Mouse (Mus musculus): ENCODE results near the gene Tbc1d10c. TPM values are rescaled to one million over a fixed set of nuclear protein-coding genes. Genes with fewer than 3 reads are reported as not detected.
A peak's percentile ranks its signal among the peaks of the same experiment; 100 is the strongest.

Gene Tbc1d10c
- polyA plus RNA-seq, 1 experiment from 2014 or later, result 3.4 TPM

DNA sequence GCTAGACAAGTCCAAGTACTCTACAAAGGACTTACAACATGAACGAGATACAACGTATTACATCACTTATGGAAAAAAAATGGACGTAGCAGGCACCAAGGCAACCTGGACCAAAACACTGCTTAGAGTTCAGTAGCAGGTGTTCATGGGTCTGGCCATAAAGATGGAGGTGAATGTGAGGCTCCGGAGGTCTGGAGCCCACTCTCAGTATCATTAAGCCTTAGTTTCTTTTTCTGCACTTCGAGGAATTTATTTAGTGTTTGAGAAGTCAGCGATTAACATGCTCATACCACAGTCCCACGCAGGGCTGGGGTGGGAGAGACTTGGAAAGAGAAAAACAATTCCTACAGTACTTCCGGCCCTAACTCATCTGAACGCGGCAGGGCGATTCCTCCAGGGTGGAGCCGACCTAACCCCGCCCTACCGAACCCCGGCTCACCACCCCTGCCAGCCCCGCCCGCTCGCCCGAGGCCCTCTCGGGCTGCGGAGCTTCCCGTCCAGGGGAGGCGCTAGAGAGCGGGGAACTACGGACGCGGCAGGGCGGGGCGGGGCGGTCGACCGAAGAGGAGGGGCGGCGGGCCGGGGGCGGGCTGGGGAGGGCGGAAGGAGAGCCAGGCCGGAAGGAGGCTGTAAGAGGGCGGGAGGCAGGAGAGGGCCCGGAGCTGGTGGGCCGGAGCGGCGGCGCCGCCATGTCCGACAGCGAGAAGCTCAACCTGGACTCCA, 605 bp upstream of the Tbc1d10c start, which contains the start of gene Ppp1ca:
Gene Ppp1ca, plus strand, starts transcription at position 538 of the 723 bp plus-strand sequence.
- Histone ChIP-seq H3K27me3 (replicated peaks; ENCODE audit: control insufficient read depth, insufficient read depth, low read length) (no peaks in the 10 kb centered on the region), H3K27ac (ENCODE audit: low read depth, low read length) (peak within 1 kb of the TSS; percentile 90), H3K9me3 (ENCODE audit: control insufficient read depth, low read length) (no peaks in the 10 kb centered on the region), H3K36me3 (ENCODE audit: control insufficient read depth, insufficient read depth, low read length) (peaks cover 32% of the 10 kb centered on the region), H3K4me1 (replicated peaks; ENCODE audit: control insufficient read depth, insufficient read depth, low read length) (peaks cover 37% of the 10 kb centered on the region), H3K4me2 (peak within 1 kb of the TSS; percentile 95), H3K4me3 (ENCODE audit: low read depth, low read length) (peak within 1 kb of the TSS; percentile 95), H3K9ac (ENCODE audit: low read depth, low read length) (peak within 1 kb of the TSS; percentile 98)
- DNase-seq (ENCODE audit: low spot score) (peak; percentile 98), ATAC-seq (replicated peaks; ENCODE audit: low FRiP score) (peak; percentile 94)
- 7% methylated on average over 36 of the region's 47 CpGs for WGBS

DNA sequence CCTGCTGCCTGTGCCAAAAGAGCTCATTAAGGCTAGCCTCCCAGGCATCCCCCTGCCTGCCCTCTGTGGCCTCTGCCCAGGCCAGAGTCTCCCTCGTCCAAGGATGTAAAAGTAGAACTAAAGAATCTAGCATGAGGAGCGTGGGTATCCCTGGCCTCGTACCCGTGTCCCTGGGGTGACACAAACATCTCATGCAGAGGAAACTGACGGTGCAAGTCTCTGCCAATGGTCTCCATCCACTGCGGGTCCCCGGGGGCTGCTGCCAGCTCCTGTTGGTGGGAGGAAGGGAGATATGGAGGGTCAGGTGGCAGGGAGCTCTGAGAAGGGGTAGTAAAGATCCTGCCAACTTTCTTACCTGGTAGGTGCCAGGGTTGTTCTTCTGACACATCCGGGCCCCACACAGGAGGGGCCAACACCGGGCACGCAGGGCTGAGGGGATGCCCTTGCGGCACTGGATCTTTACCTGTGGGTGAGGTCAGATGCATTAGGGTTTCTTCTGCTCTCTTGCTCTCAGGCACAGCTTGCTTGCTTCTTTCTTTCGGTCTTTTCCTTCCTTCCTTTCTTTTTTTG, 1.9 kb downstream of the Tbc1d10c start:
- Histone ChIP-seq H3K36me3 (ENCODE audit: control insufficient read depth, insufficient read depth, low read length) (peaks cover 7% of the 10 kb centered on the region; the same call in 1 of the 2 replicates), H3K9ac (ENCODE audit: low read depth, low read length) (no peak overlapping the region), H3K27me3 (replicated peaks; ENCODE audit: control insufficient read depth, insufficient read depth, low read length) (no peaks in the 10 kb centered on the region), H3K9me3 (ENCODE audit: control insufficient read depth, low read length) (no peaks in the 10 kb centered on the region), H3K27ac (ENCODE audit: low read depth, low read length) (no peak overlapping the region), H3K4me3 (ENCODE audit: low read depth, low read length) (no peak overlapping the region), H3K4me1 (replicated peaks; ENCODE audit: control insufficient read depth, insufficient read depth, low read length) (peaks cover 33% of the 10 kb centered on the region), H3K4me2 (no peak overlapping the region)
- WGBS, result 84% methylated on average over 12 of the region's 12 CpGs
- ATAC-seq (replicated peaks; ENCODE audit: low FRiP score) (no peak), DNase-seq (ENCODE audit: low spot score) (no peak)

DNA sequence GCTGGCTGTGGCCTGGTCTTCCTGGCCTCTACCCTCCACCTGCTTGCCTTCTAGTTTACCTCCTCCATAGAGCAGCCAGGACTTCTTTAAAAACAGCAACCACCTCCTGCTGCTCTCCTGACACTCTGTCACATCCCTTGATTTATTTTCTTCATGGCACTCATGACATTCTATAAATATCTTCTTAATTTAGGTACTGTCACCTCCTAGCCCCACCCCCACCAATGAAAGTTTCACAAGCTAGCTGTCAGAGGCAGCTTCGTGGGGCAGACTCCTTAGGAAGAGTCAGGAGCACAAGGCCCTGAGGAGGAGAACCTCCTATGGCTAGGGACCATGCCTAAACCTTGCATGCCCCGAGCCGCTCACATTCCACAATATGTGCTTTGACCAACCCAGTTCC, 3.8 kb downstream of the Tbc1d10c start:
- H3K27ac ChIP-seq (ENCODE audit: low read depth, low read length), result no peak overlapping the region
- no peaks in the 10 kb centered on the region for H3K36me3 ChIP-seq (ENCODE audit: control insufficient read depth, insufficient read depth, low read length)
- ATAC-seq (replicated peaks; ENCODE audit: low FRiP score), result no peak
- no peak overlapping the region for H3K9ac ChIP-seq (ENCODE audit: low read depth, low read length)
- H3K4me3 ChIP-seq (ENCODE audit: low read depth, low read length), result no peak overlapping the region
- peaks cover 23% of the 10 kb centered on the region for H3K4me1 ChIP-seq (replicated peaks; ENCODE audit: control insufficient read depth, insufficient read depth, low read length)
- H3K27me3 ChIP-seq (replicated peaks; ENCODE audit: control insufficient read depth, insufficient read depth, low read length), result no peaks in the 10 kb centered on the region
- DNase-seq (ENCODE audit: low spot score), result no peak
- H3K9me3 ChIP-seq (ENCODE audit: control insufficient read depth, low read length), result no peaks in the 10 kb centered on the region
- WGBS, result 68% methylated on average over 3 of the region's 3 CpGs
- no peak overlapping the region for H3K4me2 ChIP-seq

DNA sequence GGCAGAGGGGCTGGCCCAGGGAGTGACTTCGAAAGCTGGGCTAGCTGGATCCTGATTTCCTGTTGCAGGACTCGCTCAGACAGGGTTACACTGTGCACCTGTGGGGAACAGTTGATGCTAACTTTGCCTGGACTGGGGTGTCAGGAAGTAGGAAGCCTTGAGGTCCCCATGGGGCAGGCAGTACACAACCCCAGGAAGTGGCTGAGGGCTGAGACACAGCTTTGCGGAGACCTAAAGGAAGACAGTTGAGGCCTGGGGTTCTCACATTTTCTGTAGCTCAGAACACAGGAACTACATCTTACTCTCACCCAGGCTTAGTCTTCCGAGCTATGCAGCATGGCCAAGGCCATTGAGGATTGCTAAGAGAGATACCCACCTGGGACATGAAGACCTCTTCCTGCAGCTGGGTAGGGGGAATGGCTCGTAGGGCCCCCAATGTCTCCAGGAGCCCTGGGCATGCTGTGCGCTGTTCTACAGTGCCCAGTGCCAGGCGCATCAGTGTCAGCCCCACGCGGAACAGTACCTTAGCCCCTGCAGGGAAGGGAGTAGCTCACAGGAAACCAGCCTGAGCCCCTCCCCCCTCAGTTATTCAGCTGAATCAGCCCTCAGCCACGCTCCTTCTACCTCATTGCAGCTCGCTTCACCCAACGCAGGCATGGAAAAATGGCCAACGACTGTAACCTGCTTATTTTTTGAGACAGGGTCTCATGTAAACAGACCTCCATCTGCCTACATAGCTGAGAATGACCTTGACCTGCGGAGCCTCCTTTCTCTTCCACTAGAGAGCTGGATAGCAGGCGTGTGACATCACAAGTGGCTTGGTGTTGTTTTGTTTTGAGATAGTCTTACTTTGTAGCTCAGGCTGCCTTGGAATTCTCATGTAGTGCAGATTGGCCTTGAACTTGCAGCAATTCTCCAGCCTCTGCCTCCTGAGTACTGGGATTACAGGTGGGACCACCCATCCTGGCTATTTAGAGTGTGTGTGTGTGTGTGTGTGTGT, 5.8 kb downstream of the Tbc1d10c start:
- Histone ChIP-seq H3K4me2 (peak overlapping the region; percentile 24), H3K9me3 (ENCODE audit: control insufficient read depth, low read length) (no peaks in the 10 kb centered on the region), H3K27ac (ENCODE audit: low read depth, low read length) (peak overlapping the region; percentile 1), H3K9ac (ENCODE audit: low read depth, low read length) (peak overlapping the region; percentile 46; the same call in 1 of the 2 replicates), H3K27me3 (replicated peaks; ENCODE audit: control insufficient read depth, insufficient read depth, low read length) (no peaks in the 10 kb centered on the region), H3K4me1 (replicated peaks; ENCODE audit: control insufficient read depth, insufficient read depth, low read length) (peaks cover 13% of the 10 kb centered on the region; the same call in 1 of the 2 replicates), H3K36me3 (ENCODE audit: control insufficient read depth, insufficient read depth, low read length) (no peaks in the 10 kb centered on the region), H3K4me3 (ENCODE audit: low read depth, low read length) (no peak overlapping the region)
- DNase-seq (ENCODE audit: low spot score), result no peak
- ATAC-seq (replicated peaks; ENCODE audit: low FRiP score), result peak; percentile 14; the same call in 1 of the 2 replicates
- WGBS, result 46% methylated on average over 15 of the region's 15 CpGs

DNA sequence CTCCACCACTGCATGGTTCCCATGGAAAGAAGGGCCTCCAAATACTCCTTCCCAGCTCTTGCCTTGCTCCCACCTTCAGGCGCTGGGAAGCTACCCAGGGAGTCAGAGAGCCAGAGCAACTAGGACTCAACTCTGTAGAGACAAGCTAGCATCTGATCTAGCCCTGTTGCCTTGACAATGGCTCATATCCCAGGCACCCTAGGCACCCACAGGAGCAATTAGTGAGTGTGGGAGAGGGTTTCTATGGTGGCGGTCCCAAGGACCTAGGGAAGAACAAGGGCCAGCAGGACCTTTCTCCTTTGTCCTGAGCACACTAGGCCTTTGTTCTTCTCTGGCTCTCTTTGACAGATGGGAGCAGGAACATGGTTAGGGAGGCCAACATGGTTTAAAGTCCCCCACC, 7.4 kb downstream of the Tbc1d10c start:
- WGBS, result 80% methylated on average over 2 of the region's 2 CpGs

DNA sequence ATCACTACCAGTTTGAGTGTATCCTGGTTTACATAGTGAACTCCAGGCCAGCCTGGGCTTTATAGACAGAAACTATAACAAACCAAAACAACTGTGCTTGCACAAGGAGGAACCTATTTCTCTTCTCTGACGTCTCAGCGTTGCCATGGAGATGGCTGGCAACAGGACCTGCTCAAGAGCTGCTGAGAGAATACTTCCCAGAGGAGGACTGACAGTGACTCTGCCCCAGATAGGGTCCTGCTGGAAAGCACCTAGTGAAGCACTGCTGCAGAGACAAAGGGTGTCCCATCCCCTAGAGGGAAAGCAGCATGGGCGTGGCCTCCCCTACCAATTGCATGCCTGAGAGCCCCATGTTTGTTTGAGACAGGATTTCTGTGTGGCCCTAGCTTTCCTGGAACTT, 9.2 kb downstream of the Tbc1d10c start:
- peaks cover 13% of the 10 kb centered on the region; the same call in 1 of the 2 replicates for H3K4me1 ChIP-seq (replicated peaks; ENCODE audit: control insufficient read depth, insufficient read depth, low read length)
- no peaks in the 10 kb centered on the region for H3K36me3 ChIP-seq (ENCODE audit: control insufficient read depth, insufficient read depth, low read length)
- H3K27ac ChIP-seq (ENCODE audit: low read depth, low read length), result no peak overlapping the region
- H3K9me3 ChIP-seq (ENCODE audit: control insufficient read depth, low read length), result no peaks in the 10 kb centered on the region
- no peak for ATAC-seq (replicated peaks; ENCODE audit: low FRiP score)
- WGBS, result 47% methylated on average over 3 of the region's 3 CpGs
- no peak overlapping the region for H3K4me2 ChIP-seq
- H3K27me3 ChIP-seq (replicated peaks; ENCODE audit: control insufficient read depth, insufficient read depth, low read length), result no peaks in the 10 kb centered on the region
- no peak overlapping the region for H3K4me3 ChIP-seq (ENCODE audit: low read depth, low read length)
- no peak for DNase-seq (ENCODE audit: low spot score)
- no peak overlapping the region for H3K9ac ChIP-seq (ENCODE audit: low read depth, low read length)

More for the DNA sequence above, 7.4 kb downstream of the Tbc1d10c start:
- Histone ChIP-seq H3K36me3 (ENCODE audit: control insufficient read depth, insufficient read depth, low read length) (no peaks in the 10 kb centered on the region), H3K27ac (ENCODE audit: low read depth, low read length) (no peak overlapping the region), H3K27me3 (replicated peaks; ENCODE audit: control insufficient read depth, insufficient read depth, low read length) (no peaks in the 10 kb centered on the region), H3K4me2 (no peak overlapping the region), H3K9ac (ENCODE audit: low read depth, low read length) (no peak overlapping the region), H3K4me1 (replicated peaks; ENCODE audit: control insufficient read depth, insufficient read depth, low read length) (peaks cover 13% of the 10 kb centered on the region; the same call in 1 of the 2 replicates), H3K4me3 (ENCODE audit: low read depth, low read length) (no peak overlapping the region), H3K9me3 (ENCODE audit: control insufficient read depth, low read length) (no peaks in the 10 kb centered on the region)
- no peak for ATAC-seq (replicated peaks; ENCODE audit: low FRiP score)
- DNase-seq (ENCODE audit: low spot score), result no peak

DNA sequence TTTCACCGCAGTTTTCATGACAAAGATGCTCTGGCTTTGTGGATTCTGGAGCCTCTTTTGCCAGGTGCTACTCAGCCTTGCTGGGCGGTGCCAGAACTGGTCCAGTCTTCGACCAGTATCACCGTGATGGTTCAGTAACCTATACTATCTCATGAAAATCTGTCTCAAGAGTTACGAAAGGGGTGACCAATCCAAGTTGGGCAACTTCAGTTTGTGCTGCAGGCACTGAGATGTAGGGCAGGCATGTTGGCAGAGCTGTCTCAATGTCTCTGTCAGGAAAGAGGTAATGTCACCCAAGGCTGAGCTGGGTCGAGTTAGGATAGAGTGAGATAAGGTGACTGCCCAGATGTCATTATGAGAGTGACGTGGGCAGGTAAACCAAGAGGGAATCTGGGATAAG, 10.7 kb downstream of the Tbc1d10c start:
- Histone ChIP-seq H3K4me1 (replicated peaks; ENCODE audit: control insufficient read depth, insufficient read depth, low read length) (peaks cover 11% of the 10 kb centered on the region; the same call in 1 of the 2 replicates), H3K4me2 (no peak overlapping the region), H3K9me3 (ENCODE audit: control insufficient read depth, low read length) (no peaks in the 10 kb centered on the region), H3K27me3 (replicated peaks; ENCODE audit: control insufficient read depth, insufficient read depth, low read length) (no peaks in the 10 kb centered on the region), H3K27ac (ENCODE audit: low read depth, low read length) (no peak overlapping the region), H3K36me3 (ENCODE audit: control insufficient read depth, insufficient read depth, low read length) (no peaks in the 10 kb centered on the region), H3K4me3 (ENCODE audit: low read depth, low read length) (no peak overlapping the region), H3K9ac (ENCODE audit: low read depth, low read length) (no peak overlapping the region)
- no peak for DNase-seq (ENCODE audit: low spot score)
- ATAC-seq (replicated peaks; ENCODE audit: low FRiP score), result no peak
- 84% methylated on average over 7 of the region's 7 CpGs for WGBS

DNA sequence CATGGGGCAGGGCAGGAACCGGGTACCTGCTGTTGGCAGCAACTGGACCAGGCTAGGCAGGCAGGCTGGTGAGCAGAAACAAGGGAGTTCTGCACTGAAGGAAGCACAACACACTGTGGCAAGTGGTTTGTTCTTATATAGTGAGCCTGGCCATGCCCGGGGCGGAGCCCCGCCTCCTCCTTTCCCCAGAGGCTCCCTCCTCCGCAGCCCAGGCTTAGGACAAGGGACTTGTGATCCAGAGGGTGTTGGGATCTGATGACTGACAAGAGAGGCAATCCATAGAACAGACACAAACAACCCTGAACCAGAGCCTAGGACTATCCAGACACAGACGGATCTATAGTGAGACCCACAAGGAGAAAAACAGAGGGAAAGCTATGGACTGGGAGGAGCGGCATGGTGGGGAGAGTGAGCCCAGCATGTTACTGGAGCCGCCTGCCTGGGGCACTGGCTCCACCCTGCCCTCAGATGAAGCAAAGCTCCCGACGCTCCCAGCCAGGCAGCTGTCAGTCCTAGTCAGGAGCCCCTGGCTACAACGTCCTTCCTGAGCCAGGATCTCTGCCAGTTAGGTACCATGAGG, 15.6 kb downstream of the Tbc1d10c start, which contains the start of gene Carns1:
Gene Carns1, minus strand, starts transcription at position 112 of the 580 bp plus-strand sequence.
- ATAC-seq (replicated peaks; ENCODE audit: low FRiP score), result peak; percentile 49
- 11% methylated on average over 11 of the region's 11 CpGs for WGBS
- no peak for DNase-seq (ENCODE audit: low spot score)

More for the DNA sequence above, 15.6 kb downstream of the Tbc1d10c start, which contains the start of gene Carns1:
- peak within 1 kb of the TSS; percentile 45 for H3K4me2 ChIP-seq
- H3K4me1 ChIP-seq (replicated peaks; ENCODE audit: control insufficient read depth, insufficient read depth, low read length), result no peaks in the 10 kb centered on the region
- no peaks in the 10 kb centered on the region for H3K27me3 ChIP-seq (replicated peaks; ENCODE audit: control insufficient read depth, insufficient read depth, low read length)
- H3K36me3 ChIP-seq (ENCODE audit: control insufficient read depth, insufficient read depth, low read length), result no peaks in the 10 kb centered on the region
- no peak within 1 kb of the TSS for H3K9ac ChIP-seq (ENCODE audit: low read depth, low read length)
- no peak within 1 kb of the TSS for H3K27ac ChIP-seq (ENCODE audit: low read depth, low read length)
- no peak within 1 kb of the TSS for H3K4me3 ChIP-seq (ENCODE audit: low read depth, low read length)
- H3K9me3 ChIP-seq (ENCODE audit: control insufficient read depth, low read length), result no peaks in the 10 kb centered on the region

Data from liver, embryonic 11.5 days (tissue).